Mouse (Mus musculus): ENCODE measurements around the gene Car2. TPM values are rescaled to one million over a fixed set of nuclear protein-coding genes. Genes with fewer than 3 reads are reported as not detected.

Car2 gene
- total and polyA plus RNA-seq, 3 experiments: 6.8 to 24.3 (median 7.8) TPM

DNA sequence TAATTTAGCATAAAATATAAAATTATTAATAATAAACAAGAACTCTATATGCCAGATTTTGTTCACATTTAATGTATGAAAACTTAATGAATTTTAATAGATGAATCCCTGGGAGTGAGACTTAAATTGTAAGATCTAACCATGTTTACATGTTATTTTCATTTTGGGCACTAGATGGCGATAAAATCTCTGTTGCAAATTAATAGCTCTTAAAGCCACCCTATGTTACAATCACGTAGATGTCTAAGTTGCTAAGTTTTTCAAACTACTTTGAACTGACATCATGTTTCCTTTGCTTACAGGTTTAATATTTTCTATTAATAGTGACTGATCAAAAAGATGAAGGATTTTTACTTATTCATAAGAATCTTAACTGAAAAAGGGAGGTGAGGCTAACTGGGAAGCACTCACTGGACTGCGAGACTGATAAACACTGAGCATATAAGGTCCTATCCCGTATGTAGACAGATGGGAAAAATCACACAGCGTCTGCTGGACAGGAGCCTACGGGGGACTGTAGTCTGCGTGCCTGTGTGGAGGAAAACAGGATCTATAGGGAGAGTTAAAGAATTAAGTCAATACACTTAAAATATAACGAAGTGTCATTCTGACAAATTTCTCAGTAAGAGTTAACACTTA lies 11.6 kb upstream of the Car2 start:
- WGBS: 30% methylated on average over 8 of the region's 8 CpGs
- Histone ChIP-seq H3K4me1 (ENCODE audit: control insufficient read depth, insufficient read depth, low read length) (no peaks in the 10 kb centered on the region), H3K4me3 (no peak overlapping the region), H3K36me3 (ENCODE audit: control insufficient read depth, insufficient read depth, low read length) (no peaks in the 10 kb centered on the region), H3K79me2 (replicated peaks; ENCODE audit: control insufficient read depth, insufficient read depth, low read length) (no peaks in the 10 kb centered on the region), H3K9ac (ENCODE audit: low read depth, low read length) (no peak overlapping the region), H3K27me3 (ENCODE audit: control insufficient read depth, insufficient read depth, low read length) (no peaks in the 10 kb centered on the region), H3K27ac (no peak overlapping the region)
- no peak for TF ChIP-seq POLR2A (IDR thresholded peaks at IDR 0.05; ENCODE audit: insufficient read depth, low read depth, low read length)
- peak; percentile 85 for TF ChIP-seq CTCF (IDR thresholded peaks at IDR 0.05)
- no peak for TF ChIP-seq EP300 (IDR thresholded peaks at IDR 0.05; ENCODE audit: insufficient read depth, low read depth, low read length)
- intact Hi-C loops (cut with DNase I): loop anchor here (1.0 to 5.0 kb wide), 2 partner anchors 320 to 373 kb away; no protein-coding TSS in a partner anchor
- DNase-seq: no peak

- DNase-seq: no peak
- Histone ChIP-seq H3K4me3 (no peak overlapping the region), H3K27ac (no peak overlapping the region), H3K27me3 (ENCODE audit: control insufficient read depth, insufficient read depth, low read length) (no peaks in the 10 kb centered on the region), H3K79me2 (replicated peaks; ENCODE audit: control insufficient read depth, insufficient read depth, low read length) (no peaks in the 10 kb centered on the region), H3K9ac (ENCODE audit: low read depth, low read length) (no peak overlapping the region), H3K4me1 (ENCODE audit: control insufficient read depth, insufficient read depth, low read length) (no peaks in the 10 kb centered on the region), H3K36me3 (ENCODE audit: control insufficient read depth, insufficient read depth, low read length) (no peaks in the 10 kb centered on the region)
- TF ChIP-seq CTCF (IDR thresholded peaks at IDR 0.05) (no peak), POLR2A (IDR thresholded peaks at IDR 0.05; ENCODE audit: insufficient read depth, low read depth, low read length) (no peak), EP300 (IDR thresholded peaks at IDR 0.05; ENCODE audit: insufficient read depth, low read depth, low read length) (no peak)
- WGBS: 63% methylated on average over 9 of the region's 9 CpGs
- intact Hi-C loops (cut with DNase I): no loop called here
These were observed 9.7 kb upstream of the Car2 start for GRCm38 (mm10) chr3:14876325-14876918.

GRCm38 (mm10) chr3:14877251-14877909 lies 8.7 kb upstream of the Car2 start:
- Histone ChIP-seq H3K27ac (no peak overlapping the region), H3K27me3 (ENCODE audit: control insufficient read depth, insufficient read depth, low read length) (no peaks in the 10 kb centered on the region), H3K79me2 (replicated peaks; ENCODE audit: control insufficient read depth, insufficient read depth, low read length) (no peaks in the 10 kb centered on the region), H3K36me3 (ENCODE audit: control insufficient read depth, insufficient read depth, low read length) (no peaks in the 10 kb centered on the region), H3K4me1 (ENCODE audit: control insufficient read depth, insufficient read depth, low read length) (no peaks in the 10 kb centered on the region), H3K9ac (ENCODE audit: low read depth, low read length) (no peak overlapping the region), H3K4me3 (no peak overlapping the region)
- TF ChIP-seq POLR2A (IDR thresholded peaks at IDR 0.05; ENCODE audit: insufficient read depth, low read depth, low read length) (no peak), EP300 (IDR thresholded peaks at IDR 0.05; ENCODE audit: insufficient read depth, low read depth, low read length) (no peak), CTCF (IDR thresholded peaks at IDR 0.05) (no peak)
- 75% methylated on average over 7 of the region's 7 CpGs for WGBS
- intact Hi-C loops (cut with DNase I): no loop called here
- no peak for DNase-seq

DNA sequence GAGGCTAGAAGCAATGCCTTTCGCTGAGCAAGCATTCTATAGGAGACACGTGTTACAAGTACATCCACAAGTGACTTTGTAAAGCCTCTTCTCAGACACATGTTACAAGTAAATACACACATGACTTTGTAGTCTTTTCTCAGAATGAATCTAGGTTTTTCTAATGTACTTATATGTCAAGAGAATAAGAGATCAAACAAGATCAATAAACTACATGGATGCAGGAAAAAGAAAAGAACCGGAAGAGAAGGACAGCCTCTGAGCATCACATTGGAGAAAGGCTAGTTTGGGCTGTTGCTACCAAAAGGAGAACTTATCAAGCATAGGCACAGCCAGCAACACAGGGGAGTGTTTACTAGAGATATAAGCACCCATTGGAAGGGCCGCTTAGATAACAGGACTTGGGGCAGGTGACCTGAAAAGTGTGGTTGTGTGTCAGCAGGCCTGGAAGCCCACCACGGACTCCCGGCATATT lies 7.3 kb upstream of the Car2 start:
- WGBS: 68% methylated on average over 6 of the region's 6 CpGs
- no peak overlapping the region for H3K27ac ChIP-seq
- no peaks in the 10 kb centered on the region for H3K4me1 ChIP-seq (ENCODE audit: control insufficient read depth, insufficient read depth, low read length)
- H3K27me3 ChIP-seq (ENCODE audit: control insufficient read depth, insufficient read depth, low read length): no peaks in the 10 kb centered on the region
- TF ChIP-seq CTCF (IDR thresholded peaks at IDR 0.05): no peak
- TF ChIP-seq POLR2A (IDR thresholded peaks at IDR 0.05; ENCODE audit: insufficient read depth, low read depth, low read length): no peak
- no peak for TF ChIP-seq EP300 (IDR thresholded peaks at IDR 0.05; ENCODE audit: insufficient read depth, low read depth, low read length)
- intact Hi-C loops (cut with DNase I): no loop called here
- DNase-seq: no peak
- no peak overlapping the region for H3K9ac ChIP-seq (ENCODE audit: low read depth, low read length)
- H3K4me3 ChIP-seq: no peak overlapping the region
- H3K79me2 ChIP-seq (replicated peaks; ENCODE audit: control insufficient read depth, insufficient read depth, low read length): no peaks in the 10 kb centered on the region
- H3K36me3 ChIP-seq (ENCODE audit: control insufficient read depth, insufficient read depth, low read length): no peaks in the 10 kb centered on the region

DNA sequence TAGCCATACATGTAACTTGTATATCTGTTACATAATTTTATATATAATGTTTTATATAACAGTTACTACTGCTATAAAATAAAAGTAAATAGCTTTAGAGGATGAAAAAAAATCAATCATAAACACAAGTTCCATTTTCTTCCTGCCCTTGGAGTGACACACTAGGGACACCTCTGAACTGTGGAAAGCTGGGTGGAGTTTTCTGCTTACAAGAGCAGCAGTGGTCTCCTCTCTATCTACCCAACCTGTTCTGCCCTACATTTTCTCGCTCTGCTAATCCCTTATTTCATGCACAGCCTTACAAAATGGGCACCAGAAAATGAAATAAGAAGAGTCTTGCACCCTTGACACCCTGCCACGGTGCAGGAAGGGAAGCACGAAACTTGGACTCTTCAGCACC lies 6.8 kb upstream of the Car2 start:
- Histone ChIP-seq H3K4me1 (ENCODE audit: control insufficient read depth, insufficient read depth, low read length) (no peaks in the 10 kb centered on the region), H3K4me3 (no peak overlapping the region), H3K36me3 (ENCODE audit: control insufficient read depth, insufficient read depth, low read length) (no peaks in the 10 kb centered on the region), H3K79me2 (replicated peaks; ENCODE audit: control insufficient read depth, insufficient read depth, low read length) (no peaks in the 10 kb centered on the region), H3K9ac (ENCODE audit: low read depth, low read length) (no peak overlapping the region), H3K27me3 (ENCODE audit: control insufficient read depth, insufficient read depth, low read length) (no peaks in the 10 kb centered on the region), H3K27ac (no peak overlapping the region)
- 75% methylated on average over 3 of the region's 3 CpGs for WGBS
- DNase-seq: no peak
- no peak for TF ChIP-seq EP300 (IDR thresholded peaks at IDR 0.05; ENCODE audit: insufficient read depth, low read depth, low read length)
- no peak for TF ChIP-seq POLR2A (IDR thresholded peaks at IDR 0.05; ENCODE audit: insufficient read depth, low read depth, low read length)
- no peak for TF ChIP-seq CTCF (IDR thresholded peaks at IDR 0.05)
- intact Hi-C loops (cut with DNase I): no loop called here

GRCm38 (mm10) chr3:14880277-14880676 lies 5.8 kb upstream of the Car2 start:
- intact Hi-C loops (cut with DNase I): loop anchor here (10.0 kb wide), 1 partner anchor 215 kb away; no protein-coding TSS in a partner anchor
- H3K36me3 ChIP-seq (ENCODE audit: control insufficient read depth, insufficient read depth, low read length): no peaks in the 10 kb centered on the region
- TF ChIP-seq CTCF (IDR thresholded peaks at IDR 0.05) (no peak), EP300 (IDR thresholded peaks at IDR 0.05; ENCODE audit: insufficient read depth, low read depth, low read length) (no peak), POLR2A (IDR thresholded peaks at IDR 0.05; ENCODE audit: insufficient read depth, low read depth, low read length) (no peak)
- no peak overlapping the region for H3K27ac ChIP-seq
- no peak overlapping the region for H3K4me3 ChIP-seq
- WGBS: 58% methylated on average over 2 of the region's 2 CpGs
- DNase-seq: no peak
- H3K79me2 ChIP-seq (replicated peaks; ENCODE audit: control insufficient read depth, insufficient read depth, low read length): no peaks in the 10 kb centered on the region
- H3K9ac ChIP-seq (ENCODE audit: low read depth, low read length): no peak overlapping the region
- H3K27me3 ChIP-seq (ENCODE audit: control insufficient read depth, insufficient read depth, low read length): no peaks in the 10 kb centered on the region
- no peaks in the 10 kb centered on the region for H3K4me1 ChIP-seq (ENCODE audit: control insufficient read depth, insufficient read depth, low read length)

Data from heart, adult 2 months (tissue).